Mouse (Mus musculus): Measurements from ENCODE around the gene Tinagl1. TPM values are rescaled to one million over a fixed set of nuclear protein-coding genes. Genes with fewer than 3 reads are reported as not detected.

Gene Tinagl1
- total RNA-seq, 2 experiments from 2014 or later: 10.5 to 19.5 TPM

- DNase-seq (ENCODE audit: low spot score in 2 of 2): no peak
Observed at GRCm38 (mm10) chr4:130148405-130148804, 26.5 kb downstream of the Tinagl1 start.

- DNase-seq (ENCODE audit: low spot score in 2 of 2): no peak
Observed at GRCm38 (mm10) chr4:130141786-130142185, 33.1 kb downstream of the Tinagl1 start.

DNA sequence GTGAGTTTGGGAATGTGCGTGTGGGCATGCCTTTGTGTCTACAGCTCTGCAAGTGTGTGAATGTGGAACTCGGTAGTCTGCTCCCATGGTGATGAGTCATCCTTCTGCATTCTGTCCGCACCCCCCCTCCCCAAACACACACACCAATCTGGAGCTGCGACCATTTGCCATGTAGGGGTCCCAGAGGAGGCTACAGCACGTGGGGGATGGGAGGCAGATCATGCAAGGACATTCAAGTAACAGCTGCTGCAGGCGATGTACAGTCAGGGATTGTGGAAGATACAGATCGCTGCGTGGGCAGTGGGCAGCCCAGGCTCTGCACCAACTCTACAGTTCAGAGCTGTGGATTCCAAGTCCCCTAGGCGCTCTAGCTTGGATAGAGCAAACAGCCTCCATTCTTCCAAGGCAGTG lies 33.9 kb downstream of the Tinagl1 start:
- peak; percentile 52 to 71 for DNase-seq (ENCODE audit: low spot score in 2 of 2)

DNA sequence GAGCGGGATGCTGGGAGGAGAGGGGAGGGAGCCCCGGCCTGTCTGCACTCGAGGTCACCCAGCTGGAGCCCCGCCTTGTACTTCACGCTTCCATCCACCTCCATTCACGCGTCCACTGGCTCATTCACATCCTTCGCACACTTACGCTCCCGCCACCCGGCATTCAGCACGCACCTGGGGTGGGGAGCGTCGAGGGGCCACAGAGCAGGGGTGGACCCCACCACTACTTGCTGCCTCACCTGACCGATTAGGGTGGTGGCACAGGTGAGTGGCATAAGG lies 35.8 kb downstream of the Tinagl1 start, which contains the start of gene Hcrtr1:
Gene Hcrtr1 (minus strand): TSS at position 146 of the 279 bp plus-strand sequence.
- DNase-seq (ENCODE audit: low spot score in 2 of 2): no peak

DNA sequence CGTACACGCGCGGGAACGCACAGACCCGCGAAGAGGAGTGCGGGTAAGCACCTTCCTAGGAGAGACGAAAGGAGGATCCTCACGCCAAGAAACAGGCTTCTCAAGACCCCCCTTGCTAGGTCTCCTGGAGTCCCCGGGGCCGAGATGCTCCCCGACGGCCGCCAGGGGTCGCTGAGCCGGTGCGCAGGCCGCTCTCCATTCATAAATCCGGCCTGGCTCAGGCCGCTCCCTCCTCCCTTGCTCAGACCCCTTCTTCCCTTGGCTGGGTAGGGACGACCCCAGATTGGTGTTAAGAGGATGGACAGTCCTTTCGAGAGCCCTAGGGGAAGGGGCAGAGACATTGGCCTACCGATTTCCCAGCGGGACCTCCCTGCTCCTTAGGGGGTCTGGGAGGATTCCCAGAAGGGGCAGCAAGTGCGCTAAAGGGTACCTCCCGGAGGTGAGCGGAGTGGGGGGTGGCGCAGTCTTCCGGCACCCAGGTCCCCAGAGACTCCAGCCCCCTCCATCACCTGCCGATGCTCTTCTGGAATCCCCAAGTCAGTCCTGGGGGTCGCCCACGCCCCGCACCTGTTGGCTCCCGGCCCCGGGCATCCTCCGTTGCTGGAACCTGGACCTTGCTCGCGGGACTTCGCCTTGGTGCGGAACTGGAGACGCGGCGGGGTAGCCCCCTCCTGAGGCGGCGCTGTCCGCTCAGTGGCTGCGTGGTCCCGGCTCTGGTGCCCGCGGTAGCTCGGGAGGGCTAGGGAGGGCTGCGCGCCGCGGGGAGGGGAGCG lies 36.3 kb downstream of the Tinagl1 start:
- DNase-seq (ENCODE audit: low spot score in 2 of 2): peak; percentile 53 to 67

DNA sequence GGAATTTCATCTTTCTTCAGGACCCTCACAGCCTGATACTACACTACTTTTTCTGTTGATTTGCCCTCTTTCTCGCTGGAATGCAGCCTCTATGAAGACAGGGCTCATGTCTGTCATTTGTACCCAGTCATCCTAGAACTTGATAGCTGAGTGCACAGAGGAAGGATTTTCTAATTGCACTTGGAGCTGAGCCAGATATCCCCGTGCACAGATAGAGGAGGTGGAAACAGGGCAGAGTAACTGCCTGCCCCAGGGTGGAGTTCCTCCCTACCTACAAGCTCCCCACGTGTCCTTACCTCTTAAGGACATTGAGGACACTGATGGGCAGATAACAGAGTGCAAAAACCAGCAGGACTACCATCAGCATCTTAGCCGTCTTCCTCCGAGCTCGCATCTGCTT lies 41.5 kb downstream of the Tinagl1 start:
- DNase-seq (ENCODE audit: low spot score in 2 of 2): no peak

- DNase-seq (ENCODE audit: low spot score in 2 of 2): no peak
Observed at GRCm38 (mm10) chr4:130131448-130132105, 43.3 kb downstream of the Tinagl1 start.

DNA sequence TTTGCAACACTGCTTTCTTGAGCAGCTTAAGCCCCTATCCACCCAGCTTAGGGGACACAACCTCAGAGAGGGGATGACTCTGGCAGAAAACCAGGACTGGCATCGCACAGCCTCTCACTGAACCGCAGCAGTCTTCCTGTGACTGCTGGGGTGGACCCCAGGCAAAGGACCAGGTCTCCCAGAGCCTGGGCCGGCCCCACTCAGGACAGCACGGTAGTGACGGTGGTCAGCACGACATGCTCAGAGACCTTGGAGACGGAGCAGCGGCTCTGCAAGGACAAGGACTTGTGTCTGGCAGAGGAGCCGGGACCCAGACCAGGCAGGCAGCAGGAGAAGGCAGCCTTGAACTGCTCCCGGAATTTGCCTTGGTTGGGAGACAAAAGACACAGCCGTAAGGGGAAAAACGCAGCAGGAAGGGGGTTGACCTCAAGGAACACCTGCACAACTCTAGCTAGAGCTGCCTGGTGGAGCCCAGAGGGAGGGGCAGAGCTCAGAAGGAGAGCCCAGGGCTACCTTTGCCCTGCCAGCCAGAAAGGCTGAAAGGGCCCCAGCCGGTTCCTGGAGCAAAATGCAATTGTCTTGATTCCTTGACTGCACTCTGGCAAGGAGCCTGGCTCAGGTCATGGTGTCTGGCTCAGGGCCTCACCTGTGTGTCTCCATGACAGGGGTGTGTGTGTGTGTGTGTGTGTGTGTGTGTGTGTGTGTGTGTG lies 44.1 kb downstream of the Tinagl1 start:
- no peak for DNase-seq (ENCODE audit: low spot score in 2 of 2)

GRCm38 (mm10) chr4:130130082-130130481 lies 44.8 kb downstream of the Tinagl1 start:
- no peak for DNase-seq (ENCODE audit: low spot score in 2 of 2)

DNA sequence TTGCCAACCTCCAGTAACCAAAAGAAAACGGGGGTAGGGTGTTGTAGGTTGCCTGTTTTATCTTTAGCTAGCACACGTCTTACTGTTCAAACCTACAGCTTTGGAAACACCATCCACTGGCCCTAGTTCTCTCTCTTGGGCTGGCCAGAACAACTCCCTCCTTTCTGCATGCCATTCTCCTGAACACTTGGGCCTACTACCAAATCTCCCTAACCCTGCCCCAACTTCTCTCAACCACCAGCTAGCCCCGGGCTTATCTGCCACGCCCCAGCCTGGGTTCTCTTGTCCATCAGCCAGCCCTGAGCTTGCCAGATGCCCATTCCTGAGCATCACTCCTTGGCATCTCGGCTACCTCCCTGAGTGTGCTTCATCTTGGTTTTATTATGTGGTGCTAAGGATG lies 46.0 kb downstream of the Tinagl1 start:
- DNase-seq (ENCODE audit: low spot score in 2 of 2): no peak

DNA sequence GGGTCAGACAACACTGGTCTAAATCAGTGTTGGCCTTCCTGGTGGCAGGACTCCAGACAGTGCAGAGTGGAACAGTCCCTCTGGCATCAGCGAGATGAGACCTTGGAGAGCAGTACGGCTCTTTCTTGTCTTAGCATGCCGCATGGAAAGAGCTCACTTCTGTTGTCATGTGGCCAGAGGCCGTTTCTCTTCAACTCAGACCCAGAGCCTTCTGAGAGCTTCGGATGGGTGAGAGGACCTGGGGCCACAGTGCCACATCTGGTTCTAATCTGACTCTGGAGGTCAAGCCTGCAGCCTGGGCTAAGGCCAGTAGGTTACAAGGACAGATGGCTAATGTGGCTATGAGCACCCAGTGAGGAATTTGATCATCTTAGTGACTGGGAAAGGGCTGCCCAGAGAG lies 49.0 kb downstream of the Tinagl1 start:
- DNase-seq (ENCODE audit: low spot score in 2 of 2): no peak

DNA sequence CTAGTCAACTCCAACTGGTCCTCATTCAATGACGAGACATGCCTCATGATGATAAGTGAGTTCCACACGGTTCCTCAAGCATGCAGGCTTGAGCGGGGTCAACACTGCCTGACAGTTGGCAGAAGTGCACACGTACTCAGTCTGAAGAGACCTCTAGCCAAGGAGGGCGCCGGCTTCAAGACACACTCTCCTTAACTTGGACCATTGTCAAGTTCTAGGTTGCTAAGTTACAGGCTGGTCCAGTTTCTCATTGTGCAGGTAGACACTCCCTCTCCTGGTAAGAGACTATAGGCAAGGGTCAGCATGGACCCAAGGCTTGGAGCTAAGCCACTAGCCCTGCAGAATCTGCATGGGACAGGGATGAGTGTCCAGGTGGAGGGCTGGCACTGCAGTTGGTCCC lies 49.8 kb downstream of the Tinagl1 start:
- no peak for DNase-seq (ENCODE audit: low spot score in 2 of 2)

DNA sequence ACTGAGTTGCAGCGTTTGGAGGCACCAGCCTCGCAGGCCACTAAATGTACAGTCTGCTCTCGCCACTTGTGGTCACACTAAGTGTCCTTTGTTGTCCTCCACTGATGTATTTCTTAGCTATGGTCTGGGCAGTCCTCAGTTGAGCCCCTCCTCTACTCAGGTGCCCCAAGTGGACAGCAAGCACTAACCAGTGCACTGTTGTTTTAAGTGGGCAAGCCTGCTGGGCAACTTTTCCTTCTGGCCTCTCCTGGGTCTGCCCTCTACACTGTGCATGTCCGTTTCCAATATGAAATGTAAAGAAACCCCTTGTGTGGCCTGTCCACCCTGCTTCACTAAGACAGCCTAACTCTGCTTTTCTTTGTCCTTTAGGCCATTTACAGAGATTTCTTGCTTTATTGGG lies 50.8 kb downstream of the Tinagl1 start:
- DNase-seq (ENCODE audit: low spot score in 2 of 2): no peak

DNA sequence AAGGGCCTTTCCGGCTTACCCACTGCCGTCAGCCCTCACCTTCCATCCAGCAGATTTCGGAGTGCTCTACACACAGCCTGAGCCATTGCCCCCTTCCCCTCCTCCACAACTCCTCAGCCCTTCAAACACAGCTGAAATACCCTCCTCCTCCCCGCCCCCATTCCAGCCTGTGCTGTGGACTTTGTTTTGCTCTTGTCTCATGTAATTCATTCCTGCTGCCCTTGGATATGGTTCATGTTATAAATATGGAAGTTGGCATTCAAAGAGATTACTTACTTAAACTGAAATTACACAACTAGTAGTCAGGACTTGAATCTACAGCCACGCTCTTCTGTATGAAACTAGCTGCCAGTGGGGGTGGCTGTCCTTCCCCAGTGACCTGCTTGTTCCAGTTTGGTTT lies 51.9 kb downstream of the Tinagl1 start:
- no peak for DNase-seq (ENCODE audit: low spot score in 2 of 2)

GRCm38 (mm10) chr4:130121560-130121959 lies 53.4 kb downstream of the Tinagl1 start:
- DNase-seq (ENCODE audit: low spot score in 2 of 2): no peak

- no peak for DNase-seq (ENCODE audit: low spot score in 2 of 2)
Observed at GRCm38 (mm10) chr4:130120752-130121151, 54.2 kb downstream of the Tinagl1 start.

Other genes starting within 250 kb of the Tinagl1 start
- gene Spocd1, start 245.9 kb downstream of the Tinagl1 start, total RNA-seq (2021): under 1 TPM; 0.49 to 0.59 TPM
- 100 to 1,000 TPM; 366 to 382 TPM for gene Adgrb2, start 190.3 kb downstream of the Tinagl1 start, total RNA-seq (2021)
- 10 to 100 TPM; 14.6 to 15.8 TPM for gene Col16a1, start 127.3 kb downstream of the Tinagl1 start, total RNA-seq (2021)
- gene Pef1, start 72.6 kb downstream of the Tinagl1 start, total RNA-seq (2021): 10 to 100 TPM; 79.7 to 82.3 TPM
- gene Hcrtr1, start 35.8 kb downstream of the Tinagl1 start, total RNA-seq (2021): 1 to 10 TPM; 1.6 to 2.4 TPM
- not detected for gene Gm853, start 47.3 kb upstream of the Tinagl1 start, total RNA-seq (2021)
- 10 to 100 TPM; 11.5 to 12.8 TPM for gene Serinc2, start 104.1 kb upstream of the Tinagl1 start, total RNA-seq (2021)
- 100 to 1,000 TPM; 135 to 150 TPM for gene Fabp3, start 133.5 kb upstream of the Tinagl1 start, total RNA-seq (2021)
- under 1 TPM in 1 of 2 experiments, not detected in 1; 0.75 TPM for gene Gm10570, start 133.6 kb upstream of the Tinagl1 start, total RNA-seq (2021)
- gene Zcchc17, start 184.8 kb upstream of the Tinagl1 start, total RNA-seq (2021): 10 to 100 TPM; 59.3 to 70.6 TPM
- gene Snrnp40, start 185.0 kb upstream of the Tinagl1 start, total RNA-seq (2021): 10 to 100 TPM; 21.9 to 24.3 TPM

Measured in left cerebral cortex, adult 18-20 months (tissue).